Mouse (Mus musculus) liver, postnatal 0 days (tissue): Measurements from ENCODE around the gene Rbfox3. TPM values are rescaled to one million over a fixed set of nuclear protein-coding genes. Genes with fewer than 3 reads are reported as not detected.

Source experiments
- ATAC-seq: fragments of 200-750 bp; cut with Nextera tagmentation; 2 replicates; pipeline ENCODE4 v1.8.0; 2017; ENCODE audit warnings: mild to moderate bottlenecking, moderate library complexity
- DNase-seq: peaks from one replicate; pipeline ENCODE4 v3.0.0-alpha.2; 2016
- H3K27ac ChIP-seq: fragments of 300-500 bp; sonication (generic); 2 replicates; pipeline ENCODE4 v1.5.1; 2014; ENCODE audit warnings: antibody characterized with exemption, moderate library complexity, mild to moderate bottlenecking, low read depth
- H3K27me3 ChIP-seq: fragments of 300-500 bp; sonication (generic); 2 replicates; pipeline ENCODE4 v1.6.1; 2014; ENCODE audit warnings: low read length, control low read depth, mixed read lengths; ENCODE audit not compliant: insufficient read depth
- H3K36me3 ChIP-seq: fragments of 300-500 bp; sonication (generic); replicated peaks from 2 replicates; pipeline ENCODE4 v1.6.1; 2014; ENCODE audit warnings: mild to moderate bottlenecking, control low read depth, low read length, moderate library complexity, mixed read lengths; ENCODE audit not compliant: insufficient read depth
- H3K4me1 ChIP-seq: fragments of 300-500 bp; sonication (generic); 2 replicates; pipeline ENCODE4 v1.6.1; 2014; ENCODE audit warnings: antibody characterized with exemption, mild to moderate bottlenecking, control low read depth; ENCODE audit not compliant: insufficient read depth
- H3K4me2 ChIP-seq: fragments of 300-500 bp; sonication (generic); 2 replicates; pipeline ENCODE4 v1.6.1; 2014; ENCODE audit warnings: low read depth, mild to moderate bottlenecking, low read length, moderate library complexity, mixed read lengths
- H3K4me3 ChIP-seq: fragments of 300-500 bp; sonication (generic); 2 replicates; pipeline ENCODE4 v1.5.1; 2014; ENCODE audit warnings: low read depth, low read length
- H3K9ac ChIP-seq: fragments of 300-500 bp; sonication (generic); replicated peaks from 2 replicates; pipeline ENCODE4 v1.6.1; 2014; ENCODE audit warnings: mild to moderate bottlenecking, moderate library complexity
- H3K9me3 ChIP-seq: fragments of 300-500 bp; sonication (generic); 2 replicates; pipeline ENCODE4 v1.6.1; 2016; ENCODE audit warnings: mild to moderate bottlenecking, control low read depth, low read length, mixed read lengths
- CTCF ChIP-seq: sonication (generic); IDR thresholded peaks from 2 replicates; pipeline ENCODE4 v1.5.1; 2016; ENCODE audit warnings: antibody characterized with exemption, low read depth
- EP300 ChIP-seq: IDR thresholded peaks from 2 replicates; pipeline ENCODE4 v1.6.1; 2016; ENCODE audit warnings: antibody characterized with exemption, low read depth, mild to moderate bottlenecking
- WGBS: fragments of 180-500 bp; shearing (Covaris S2); extraction: QIAGEN DNeasy Blood & Tissue Kit; methylation state at CpG from one replicate; pipeline ENCODE4 v1.1.7; 2014; ENCODE audit not compliant: insufficient replicate concordance; 5-methylcytosine and 5-hydroxymethylcytosine counted together
- polyA plus RNA-seq: library from polyadenylated mRNA; unstranded; fragments of >200 nt; fragmentation: Nextera tagmentation; extraction: Ambion mirVana; gene quantifications from 2 replicates; pipeline ENCODE4 v1.2.1, GENCODE M21; 2015

Gene Rbfox3
- polyA plus RNA-seq, 1 experiment from 2014 or later, result 0.73 TPM

DNA sequence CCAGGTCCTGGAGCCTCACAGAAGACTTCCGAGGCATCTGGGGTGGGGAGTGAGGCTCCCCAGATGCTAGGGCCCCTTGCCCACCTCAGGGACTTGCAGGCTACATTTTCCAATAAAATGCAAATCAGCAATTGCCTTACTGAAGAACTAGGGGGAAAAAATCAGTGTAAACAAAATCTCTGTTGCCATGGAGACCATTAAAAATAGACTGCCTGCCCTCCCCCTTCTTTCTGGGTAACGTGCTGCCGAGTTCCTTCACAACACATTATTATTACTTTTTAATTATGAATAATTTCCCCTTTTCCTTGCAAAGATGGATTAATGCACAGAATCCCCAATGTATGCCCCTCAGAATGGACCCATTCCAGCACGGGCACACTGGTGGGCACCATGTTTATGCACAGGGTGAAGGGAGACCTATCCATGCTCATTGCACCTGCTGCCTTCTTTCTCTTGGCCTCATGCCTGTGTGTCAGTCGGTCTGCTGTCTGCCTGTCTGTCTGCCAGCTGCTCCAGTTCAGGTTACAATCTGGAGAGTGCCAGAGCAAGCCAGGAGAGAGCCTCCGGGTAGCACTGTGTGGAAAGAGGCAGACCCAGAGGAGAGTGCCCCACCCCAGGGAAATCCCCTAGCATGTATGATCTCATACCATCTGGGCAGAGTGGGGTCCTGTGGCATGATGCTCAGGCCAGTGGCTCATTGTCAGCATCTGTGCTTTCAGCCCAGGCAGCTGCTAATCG lies 159.3 kb downstream of the Rbfox3 start:
- H3K4me3 ChIP-seq, result no peak overlapping the region
- no peaks in the 10 kb centered on the region for H3K4me1 ChIP-seq
- H3K9me3 ChIP-seq, result no peaks in the 10 kb centered on the region
- H3K4me2 ChIP-seq, result no peak overlapping the region
- H3K9ac ChIP-seq, result no peak overlapping the region
- H3K36me3 ChIP-seq, result no peaks in the 10 kb centered on the region
- 61% methylated on average over 7 of the region's 7 CpGs for WGBS
- no peaks in the 10 kb centered on the region for H3K27me3 ChIP-seq
- no peak for TF ChIP-seq EP300
- no peak for TF ChIP-seq CTCF
- DNase-seq (no peak), ATAC-seq (no peak)
- H3K27ac ChIP-seq, result no peak overlapping the region

DNA sequence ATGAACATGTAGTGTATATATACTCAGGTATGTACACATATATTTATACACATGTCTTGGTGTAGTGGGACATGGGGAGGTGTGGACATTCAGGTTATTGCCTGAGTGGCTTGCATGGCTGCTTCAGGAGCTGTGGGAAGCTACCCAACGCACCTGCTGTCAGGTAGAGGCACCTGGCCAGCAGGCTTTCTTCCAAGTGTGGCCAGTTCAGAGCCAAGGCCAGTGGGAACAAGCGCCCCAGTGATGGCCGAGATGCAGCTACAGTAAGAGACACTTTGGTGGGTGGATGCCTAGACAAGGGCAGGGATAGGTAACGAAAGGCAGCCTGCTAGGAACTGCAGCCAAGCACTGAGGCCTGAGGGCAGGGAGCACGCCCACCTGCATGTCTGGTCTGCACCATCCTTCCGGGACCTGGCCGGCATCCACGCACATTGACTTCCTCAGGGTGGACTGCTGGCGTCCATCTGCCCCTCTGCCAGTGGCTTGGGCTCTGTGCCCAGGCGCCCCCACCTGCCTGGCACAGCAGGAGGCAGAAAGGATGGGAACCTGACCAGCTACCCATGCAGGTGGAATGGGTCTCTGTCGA lies 160.6 kb downstream of the Rbfox3 start:
- 0 out of 2 replicates have a peak, but pooled peaks cover under 1% of the 10 kb centered on the region for H3K27me3 ChIP-seq
- no peak overlapping the region for H3K4me2 ChIP-seq
- no peak for TF ChIP-seq EP300
- no peak for TF ChIP-seq CTCF
- DNase-seq (no peak), ATAC-seq (no peak)
- no peaks in the 10 kb centered on the region for H3K36me3 ChIP-seq
- no peaks in the 10 kb centered on the region for H3K9me3 ChIP-seq
- H3K4me1 ChIP-seq, result no peaks in the 10 kb centered on the region
- H3K9ac ChIP-seq, result no peak overlapping the region
- H3K4me3 ChIP-seq, result no peak overlapping the region
- 62% methylated on average over 11 of the region's 11 CpGs for WGBS
- no peak overlapping the region for H3K27ac ChIP-seq

DNA sequence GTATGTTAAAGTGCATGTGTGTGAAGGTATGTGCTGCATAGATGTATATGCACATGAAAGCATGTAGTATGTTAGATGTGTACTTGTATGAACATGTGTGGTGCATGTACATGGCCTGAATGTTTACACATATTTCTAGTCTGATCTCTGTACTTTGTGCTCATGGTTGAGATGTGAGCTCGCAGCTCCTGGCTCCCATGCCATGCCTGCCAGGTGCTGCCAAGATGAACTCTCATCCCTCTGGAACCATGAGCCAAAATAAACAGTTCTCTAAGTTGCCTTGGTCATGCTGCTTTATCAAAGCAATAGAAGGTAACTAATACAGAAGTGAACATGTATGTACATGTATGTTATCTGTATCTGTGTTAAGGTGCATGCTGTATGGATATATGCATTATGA lies 161.9 kb downstream of the Rbfox3 start:
- Histone ChIP-seq H3K4me2 (no peak overlapping the region), H3K36me3 (no peaks in the 10 kb centered on the region), H3K9me3 (no peaks in the 10 kb centered on the region), H3K27ac (no peak overlapping the region), H3K4me1 (no peaks in the 10 kb centered on the region), H3K27me3 (peaks cover 12% of the 10 kb centered on the region), H3K4me3 (no peak overlapping the region), H3K9ac (no peak overlapping the region)
- WGBS, result 73% methylated on average over 1 of the region's 1 CpGs
- no peak for DNase-seq
- ATAC-seq, result no peak
- TF ChIP-seq EP300 (no peak), CTCF (no peak)

GRCm38 (mm10) chr11:118748622-118749021 lies 162.8 kb downstream of the Rbfox3 start:
- ATAC-seq (no peak), DNase-seq (no peak)
- no peak overlapping the region for H3K4me2 ChIP-seq
- TF ChIP-seq EP300 (no peak), CTCF (no peak)
- H3K9ac ChIP-seq, result no peak overlapping the region
- H3K4me1 ChIP-seq, result no peaks in the 10 kb centered on the region
- peaks cover 20% of the 10 kb centered on the region for H3K27me3 ChIP-seq
- 60% methylated on average over 10 of the region's 10 CpGs for WGBS
- H3K9me3 ChIP-seq, result no peaks in the 10 kb centered on the region
- no peak overlapping the region for H3K27ac ChIP-seq
- H3K4me3 ChIP-seq, result no peak overlapping the region
- no peaks in the 10 kb centered on the region for H3K36me3 ChIP-seq

- Histone ChIP-seq H3K27ac (no peak overlapping the region), H3K27me3 (peaks cover 20% of the 10 kb centered on the region), H3K9ac (no peak overlapping the region), H3K4me1 (no peaks in the 10 kb centered on the region), H3K4me2 (no peak overlapping the region), H3K36me3 (no peaks in the 10 kb centered on the region), H3K4me3 (no peak overlapping the region), H3K9me3 (no peaks in the 10 kb centered on the region)
- DNase-seq (no peak), ATAC-seq (no peak)
- TF ChIP-seq CTCF, result no peak
These were observed 166.1 kb downstream of the Rbfox3 start for GRCm38 (mm10) chr11:118745279-118745678.

DNA sequence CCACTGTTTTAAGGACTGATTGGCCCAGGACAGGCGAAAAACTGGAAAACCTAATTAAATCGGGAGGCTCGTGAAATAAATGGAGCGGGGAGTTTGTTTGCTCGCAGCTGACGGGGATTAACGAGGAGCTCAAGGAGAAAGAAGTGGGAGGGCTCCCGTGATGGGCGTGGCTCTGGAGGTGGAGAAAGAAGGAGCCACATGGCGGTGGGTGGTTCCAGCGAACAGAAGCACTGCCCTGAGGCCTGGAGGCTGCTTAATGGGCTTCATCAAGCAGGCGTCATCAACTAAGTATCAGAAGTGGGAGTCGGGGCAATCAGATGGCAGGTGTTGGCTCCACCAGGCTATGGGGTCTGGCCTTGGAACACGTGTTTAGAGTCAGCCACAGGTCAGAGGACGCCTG lies 166.6 kb downstream of the Rbfox3 start:
- no peak overlapping the region for H3K4me3 ChIP-seq
- TF ChIP-seq CTCF, result no peak
- no peak for TF ChIP-seq EP300
- ATAC-seq (no peak), DNase-seq (no peak)
- peaks cover 20% of the 10 kb centered on the region for H3K27me3 ChIP-seq
- no peaks in the 10 kb centered on the region for H3K4me1 ChIP-seq
- no peak overlapping the region for H3K9ac ChIP-seq
- peak overlapping the region; percentile 22; the same call in 1 of the 2 replicates for H3K4me2 ChIP-seq
- no peak overlapping the region for H3K27ac ChIP-seq
- WGBS, result 5% methylated on average over 15 of the region's 15 CpGs
- no peaks in the 10 kb centered on the region for H3K9me3 ChIP-seq
- no peaks in the 10 kb centered on the region for H3K36me3 ChIP-seq
